Mouse (Mus musculus) heart, embryonic 13.5 days (tissue): Measurements from ENCODE around the gene Thap7. TPM values are rescaled to one million over a fixed set of nuclear protein-coding genes. Genes with fewer than 3 reads are reported as not detected.

Experiments
- ATAC-seq: fragments of 200-750 bp; cut with Nextera tagmentation; 2 replicates; pipeline ENCODE4 v1.8.0; 2017; ENCODE audit warnings: moderate TSS enrichment; ENCODE audit not compliant: insufficient number of reproducible peaks, low FRiP score, low TSS enrichment; ENCODE audit errors: extremely low read depth
- H3K27ac ChIP-seq: fragments of 300-500 bp; sonication (generic); replicated peaks from 2 replicates; pipeline ENCODE4 v1.5.1; 2015; ENCODE audit warnings: moderate library complexity, mild to moderate bottlenecking, inconsistent platforms
- H3K27me3 ChIP-seq: fragments of 300-500 bp; sonication (generic); replicated peaks from 2 replicates; pipeline ENCODE4 v1.6.1; 2015; ENCODE audit warnings: mild to moderate bottlenecking, inconsistent platforms
- H3K36me3 ChIP-seq: fragments of 300-500 bp; sonication (generic); 2 replicates; pipeline ENCODE4 v1.6.1; 2015; ENCODE audit warnings: mild to moderate bottlenecking, inconsistent platforms
- H3K4me1 ChIP-seq: fragments of 300-500 bp; sonication (generic); 2 replicates; pipeline ENCODE4 v1.6.1; 2015; ENCODE audit warnings: inconsistent platforms
- H3K4me2 ChIP-seq: fragments of 300-500 bp; sonication (generic); 2 replicates; pipeline ENCODE4 v1.6.1; 2015; ENCODE audit warnings: inconsistent platforms, mild to moderate bottlenecking, moderate library complexity
- H3K4me3 ChIP-seq: fragments of 300-500 bp; sonication (generic); 2 replicates; pipeline ENCODE4 v1.5.1; 2015; ENCODE audit warnings: moderate library complexity, mild to moderate bottlenecking, inconsistent platforms
- H3K9ac ChIP-seq: fragments of 300-500 bp; sonication (generic); 2 replicates; pipeline ENCODE4 v1.6.1; 2015; ENCODE audit warnings: inconsistent platforms, mild to moderate bottlenecking, moderate library complexity
- H3K9me3 ChIP-seq: fragments of 300-500 bp; sonication (generic); 2 replicates; pipeline ENCODE4 v1.6.1; 2016; ENCODE audit warnings: inconsistent platforms
- WGBS: fragments of 180-500 bp; shearing (Covaris S2); methylation state at CpG from one replicate; pipeline ENCODE4 v1.1.7; 2015; ENCODE audit warnings: mixed read lengths; 5-methylcytosine and 5-hydroxymethylcytosine counted together
- polyA plus RNA-seq: library from polyadenylated mRNA; unstranded; fragments of >200 nt; fragmentation: Nextera tagmentation; extraction: Ambion mirVana; gene quantifications from 2 replicates; pipeline ENCODE4 v1.2.1, GENCODE M21; 2015

Gene Thap7
- polyA plus RNA-seq, 1 experiment from 2014 or later = 35.4 TPM

DNA sequence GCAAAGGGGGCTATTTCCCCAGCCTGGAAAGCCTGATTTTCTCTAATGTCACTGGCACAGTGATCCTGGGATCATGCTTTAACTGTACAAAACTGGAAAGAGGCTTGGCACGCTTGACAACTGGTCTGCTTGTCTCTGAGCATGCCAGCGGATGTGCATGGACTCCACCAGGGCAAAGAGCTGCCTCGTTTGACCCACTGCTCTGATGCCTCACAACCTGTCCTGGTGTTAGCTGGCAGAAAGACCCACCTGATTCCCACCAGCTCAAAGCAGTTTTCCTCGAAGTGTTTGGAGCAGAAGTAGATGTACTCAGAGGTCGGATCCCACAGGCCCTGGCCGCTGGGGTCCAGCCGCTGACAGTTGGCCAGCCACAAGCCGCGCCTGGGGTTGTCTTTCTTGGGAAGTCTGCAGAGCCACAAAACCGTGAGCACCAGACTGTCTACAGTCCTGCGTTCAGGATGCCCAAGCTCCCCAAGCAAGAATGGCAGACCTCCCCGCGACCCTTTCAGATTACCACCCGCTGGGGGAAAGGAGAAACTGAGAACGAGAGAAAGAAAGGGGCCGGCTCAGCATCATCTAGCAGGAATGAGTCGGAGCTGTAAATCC is 852 bp downstream of the Thap7 start:
- ATAC-seq = no peak
- H3K4me3 ChIP-seq = peak overlapping the region; percentile 63
- H3K27me3 ChIP-seq = no peaks in the 10 kb centered on the region
- peak overlapping the region; percentile 93 for H3K27ac ChIP-seq
- H3K4me2 ChIP-seq = peak overlapping the region; percentile 94
- peaks cover 40% of the 10 kb centered on the region for H3K36me3 ChIP-seq
- no peaks in the 10 kb centered on the region for H3K9me3 ChIP-seq
- 16% methylated on average over 17 of the region's 17 CpGs for WGBS
- peaks cover 19% of the 10 kb centered on the region for H3K4me1 ChIP-seq
- H3K9ac ChIP-seq = peak overlapping the region; percentile 88

DNA sequence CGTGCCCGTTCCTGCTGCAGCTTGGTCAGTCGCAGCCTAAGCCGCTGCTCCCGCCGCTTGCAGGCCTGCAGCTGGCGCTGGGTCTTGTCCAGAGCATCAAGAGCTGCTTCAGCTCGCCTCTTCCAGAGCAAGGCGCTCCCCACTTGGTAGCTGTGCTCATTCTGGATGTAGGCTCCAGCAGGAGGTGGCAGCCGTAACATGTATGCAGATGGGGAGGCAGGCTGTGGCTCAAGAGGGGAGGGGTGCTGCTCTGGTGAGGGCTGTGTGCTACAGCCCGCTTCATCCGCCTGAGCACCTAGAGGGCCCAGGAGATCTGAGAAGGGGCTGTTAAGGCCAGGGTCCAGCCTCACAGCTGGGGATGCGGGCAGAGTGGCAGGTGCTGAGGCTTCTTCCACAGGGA is 2.7 kb downstream of the Thap7 start:
- Histone ChIP-seq H3K4me3 (no peak overlapping the region), H3K27me3 (no peaks in the 10 kb centered on the region), H3K9ac (no peak overlapping the region), H3K9me3 (no peaks in the 10 kb centered on the region), H3K27ac (no peak overlapping the region), H3K36me3 (peaks cover 56% of the 10 kb centered on the region), H3K4me1 (peaks cover 19% of the 10 kb centered on the region), H3K4me2 (no peak overlapping the region)
- WGBS = 89% methylated on average over 13 of the region's 13 CpGs
- no peak for ATAC-seq

DNA sequence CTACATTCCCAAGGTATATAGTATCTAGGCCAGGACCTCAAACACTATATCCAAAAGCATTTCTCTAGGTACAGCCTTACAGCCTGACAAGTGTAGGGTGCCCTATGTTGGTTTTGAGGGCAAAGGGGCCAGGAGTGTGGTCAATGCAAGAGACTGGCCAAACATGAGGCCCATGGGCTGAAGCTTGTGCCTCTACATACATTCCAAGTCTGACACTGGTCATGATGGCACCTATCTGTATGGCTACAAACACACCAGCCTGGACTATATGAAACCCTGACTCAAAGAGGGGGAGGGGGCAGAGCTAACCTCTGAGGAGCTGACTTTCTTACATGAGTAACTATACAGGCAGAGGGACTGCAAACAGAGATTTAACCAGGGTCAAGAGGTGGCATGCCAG is 3.3 kb downstream of the Thap7 start:
- Histone ChIP-seq H3K4me1 (peaks cover 19% of the 10 kb centered on the region), H3K4me3 (no peak overlapping the region), H3K9me3 (no peaks in the 10 kb centered on the region), H3K36me3 (peaks cover 63% of the 10 kb centered on the region), H3K9ac (no peak overlapping the region), H3K4me2 (no peak overlapping the region), H3K27ac (no peak overlapping the region), H3K27me3 (no peaks in the 10 kb centered on the region)
- no peak for ATAC-seq

DNA sequence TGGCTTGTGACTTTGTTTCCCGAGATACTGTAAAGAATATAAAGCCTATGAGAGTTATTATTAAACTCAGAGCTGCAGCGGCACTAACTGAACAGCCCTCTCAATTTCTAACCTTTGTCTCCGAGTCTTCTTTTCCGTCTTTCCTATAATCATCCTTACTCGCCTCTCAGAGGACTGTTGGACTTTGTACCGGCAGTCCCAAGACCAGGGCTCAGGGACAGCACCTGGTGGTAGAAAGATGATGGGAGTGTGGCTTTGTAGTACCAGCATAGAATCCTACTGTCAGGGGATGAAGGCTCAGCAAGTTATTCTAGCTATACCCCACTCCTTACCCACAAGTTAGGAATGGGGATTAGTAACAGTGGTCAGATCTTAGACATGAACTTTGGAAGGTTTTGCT is 4.7 kb downstream of the Thap7 start:
- no peak overlapping the region for H3K4me3 ChIP-seq
- peaks cover 77% of the 10 kb centered on the region for H3K36me3 ChIP-seq
- peaks cover 10% of the 10 kb centered on the region for H3K4me1 ChIP-seq
- no peak overlapping the region for H3K27ac ChIP-seq
- H3K27me3 ChIP-seq = no peaks in the 10 kb centered on the region
- WGBS = 91% methylated on average over 6 of the region's 6 CpGs
- ATAC-seq = no peak
- H3K9me3 ChIP-seq = no peaks in the 10 kb centered on the region
- H3K9ac ChIP-seq = no peak overlapping the region
- H3K4me2 ChIP-seq = no peak overlapping the region

DNA sequence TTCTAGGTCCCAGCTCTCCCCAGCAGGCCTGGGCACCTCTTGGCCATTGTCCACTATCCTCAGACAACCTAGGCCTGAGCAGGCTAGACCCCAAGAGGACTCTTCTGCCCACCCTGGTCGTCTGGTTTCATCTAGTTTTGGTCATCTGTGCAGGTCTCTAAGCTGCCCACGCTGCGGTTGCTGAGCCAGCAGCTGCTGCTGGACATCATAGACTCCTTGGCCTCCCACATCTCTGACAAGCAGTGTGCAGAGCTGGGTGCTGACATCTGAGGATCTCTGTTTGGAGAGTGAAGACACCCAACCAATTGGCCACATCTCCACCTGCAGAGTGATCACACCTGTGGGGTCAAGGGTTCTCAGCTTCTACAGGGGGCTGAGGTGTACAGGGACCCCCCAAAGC is 5.4 kb downstream of the Thap7 start:
- no peaks in the 10 kb centered on the region for H3K27me3 ChIP-seq
- no peak for ATAC-seq
- no peaks in the 10 kb centered on the region for H3K9me3 ChIP-seq
- peaks cover 84% of the 10 kb centered on the region for H3K36me3 ChIP-seq
- H3K4me1 ChIP-seq = peaks cover 10% of the 10 kb centered on the region
- WGBS = 80% methylated on average over 3 of the region's 3 CpGs
- no peak overlapping the region for H3K27ac ChIP-seq
- no peak overlapping the region for H3K9ac ChIP-seq
- H3K4me2 ChIP-seq = no peak overlapping the region
- H3K4me3 ChIP-seq = no peak overlapping the region

DNA sequence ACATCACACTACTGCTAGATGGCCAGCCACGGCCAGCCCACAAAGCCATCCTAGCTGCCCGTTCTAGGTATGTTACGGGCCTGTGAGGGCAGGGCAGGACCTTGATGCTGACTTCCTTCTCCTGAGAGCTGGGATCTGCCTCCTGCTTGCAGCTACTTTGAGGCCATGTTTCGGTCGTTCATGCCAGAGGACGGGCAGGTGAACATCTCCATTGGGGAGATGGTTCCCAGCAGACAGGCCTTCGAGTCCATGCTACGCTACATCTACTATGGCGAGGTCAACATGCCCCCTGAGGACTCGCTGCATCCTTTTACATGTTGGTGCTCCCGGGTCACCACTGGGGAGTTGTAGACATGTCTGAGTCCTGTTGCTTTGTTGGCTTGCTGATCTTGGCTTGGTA is 6.8 kb downstream of the Thap7 start:
- Histone ChIP-seq H3K27ac (no peak overlapping the region), H3K27me3 (no peaks in the 10 kb centered on the region), H3K4me1 (no peaks in the 10 kb centered on the region; the same call in 1 of the 2 replicates), H3K36me3 (peaks cover 97% of the 10 kb centered on the region), H3K9ac (no peak overlapping the region), H3K4me3 (no peak overlapping the region), H3K9me3 (no peaks in the 10 kb centered on the region), H3K4me2 (no peak overlapping the region)
- 91% methylated on average over 11 of the region's 11 CpGs for WGBS
- ATAC-seq = no peak

DNA sequence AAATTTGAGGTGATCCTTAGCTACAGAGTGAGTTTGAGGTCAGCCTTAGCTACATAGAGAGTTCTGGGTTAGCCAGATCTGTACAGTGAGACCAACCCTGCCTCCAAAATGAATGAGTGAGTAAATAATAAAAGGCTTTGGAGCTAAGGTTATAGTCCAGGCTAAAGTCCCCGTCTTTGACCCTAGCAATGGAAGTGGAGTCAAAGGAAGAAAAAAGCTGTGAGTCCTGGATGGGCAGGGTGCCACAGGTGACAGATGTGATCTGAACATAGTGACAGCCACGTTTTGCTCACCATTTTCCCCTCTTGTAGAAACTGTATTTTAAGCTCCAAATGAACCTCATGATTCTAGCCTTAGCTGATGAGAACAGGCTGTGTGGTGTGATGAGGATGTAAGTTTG is 12.0 kb downstream of the Thap7 start:
- no peak for ATAC-seq
- Histone ChIP-seq H3K36me3 (peaks cover 97% of the 10 kb centered on the region), H3K4me1 (no peaks in the 10 kb centered on the region), H3K4me3 (no peak overlapping the region), H3K27me3 (no peaks in the 10 kb centered on the region), H3K4me2 (no peak overlapping the region), H3K27ac (no peak overlapping the region), H3K9me3 (no peaks in the 10 kb centered on the region), H3K9ac (no peak overlapping the region)
- WGBS = 85% methylated on average over 2 of the region's 2 CpGs

DNA sequence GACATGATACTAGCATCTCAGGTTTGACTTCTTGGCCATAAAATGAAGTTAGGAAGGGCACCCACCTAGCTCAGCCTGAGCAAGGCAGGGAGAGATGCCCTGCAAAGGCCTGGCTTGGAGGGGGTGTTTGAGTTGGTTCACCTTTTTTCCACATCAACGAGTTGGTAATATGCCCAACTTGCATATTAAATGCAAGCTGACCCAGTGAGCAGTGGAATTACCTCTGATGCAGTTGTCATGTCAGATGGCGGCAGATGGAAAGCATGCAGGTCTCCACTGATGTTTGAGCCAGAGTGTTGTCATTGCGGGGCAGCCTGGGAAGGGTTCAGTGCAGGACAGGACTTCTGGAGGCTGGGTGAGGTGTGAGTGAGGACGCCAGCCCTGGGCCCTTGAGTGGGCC is 19.5 kb downstream of the Thap7 start:
- WGBS = 86% methylated on average over 4 of the region's 4 CpGs

DNA sequence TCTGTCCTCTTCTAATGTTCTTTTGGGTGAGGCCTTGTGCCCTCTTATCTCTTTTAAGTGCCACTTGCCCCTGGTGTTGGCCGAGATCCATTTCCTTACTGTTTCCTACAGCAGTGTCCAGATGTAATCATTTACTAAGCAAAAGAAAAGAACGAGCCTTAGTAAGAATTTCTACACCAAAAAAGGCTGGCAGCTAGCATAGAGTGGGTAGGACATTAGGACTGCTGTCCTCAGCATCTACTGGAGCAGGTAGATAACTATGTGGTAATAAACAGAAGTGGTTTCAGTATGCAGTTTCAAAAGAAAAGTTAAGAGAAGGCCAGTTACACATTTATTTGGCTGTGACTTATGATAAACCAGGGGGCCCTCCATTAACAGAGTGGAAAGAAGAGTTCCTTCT is 20.2 kb downstream of the Thap7 start:
- Histone ChIP-seq H3K9ac (peak overlapping the region; percentile 45), H3K27ac (no peak overlapping the region), H3K4me3 (no peak overlapping the region), H3K9me3 (no peaks in the 10 kb centered on the region), H3K36me3 (peaks cover 49% of the 10 kb centered on the region), H3K27me3 (peaks cover 12% of the 10 kb centered on the region; the same call in 1 of the 2 replicates), H3K4me1 (peaks cover 17% of the 10 kb centered on the region), H3K4me2 (peak overlapping the region; percentile 84; the same call in 1 of the 2 replicates)
- 59% methylated on average over 2 of the region's 2 CpGs for WGBS
- ATAC-seq = no peak

More for the DNA sequence above, 19.5 kb downstream of the Thap7 start:
- H3K4me3 ChIP-seq = no peak overlapping the region
- H3K4me2 ChIP-seq = no peak overlapping the region
- ATAC-seq = no peak
- H3K36me3 ChIP-seq = peaks cover 56% of the 10 kb centered on the region
- no peak overlapping the region for H3K27ac ChIP-seq
- H3K4me1 ChIP-seq = peaks cover 17% of the 10 kb centered on the region
- peaks cover 5% of the 10 kb centered on the region; the same call in 1 of the 2 replicates for H3K27me3 ChIP-seq
- H3K9ac ChIP-seq = no peak overlapping the region
- no peaks in the 10 kb centered on the region for H3K9me3 ChIP-seq

DNA sequence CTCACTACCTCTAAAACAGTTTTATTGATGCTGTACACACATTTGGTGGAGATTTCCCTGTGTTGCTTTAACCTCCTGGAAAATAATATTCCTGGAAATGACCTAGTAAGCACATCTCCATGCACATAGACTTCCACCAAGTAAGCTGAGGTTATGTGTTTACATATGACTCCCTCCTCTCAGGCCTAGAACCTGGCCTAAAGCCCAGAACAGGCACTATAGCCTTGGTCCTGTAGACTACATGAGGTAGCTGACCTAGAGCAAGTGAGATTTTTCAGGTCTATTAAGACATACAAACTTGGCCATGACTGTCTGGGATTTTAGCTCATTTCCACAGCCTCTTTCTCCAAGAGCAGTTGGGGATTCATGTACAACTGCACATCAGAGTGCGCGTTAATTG is 20.8 kb downstream of the Thap7 start:
- Histone ChIP-seq H3K4me1 (peaks cover 17% of the 10 kb centered on the region), H3K9ac (peak overlapping the region; percentile 90), H3K27me3 (peaks cover 17% of the 10 kb centered on the region), H3K27ac (no peak overlapping the region), H3K36me3 (peaks cover 44% of the 10 kb centered on the region), H3K4me3 (peak overlapping the region; percentile 76), H3K9me3 (no peaks in the 10 kb centered on the region), H3K4me2 (peak overlapping the region; percentile 84)
- no peak for ATAC-seq
- WGBS = 93% methylated on average over 2 of the region's 2 CpGs

DNA sequence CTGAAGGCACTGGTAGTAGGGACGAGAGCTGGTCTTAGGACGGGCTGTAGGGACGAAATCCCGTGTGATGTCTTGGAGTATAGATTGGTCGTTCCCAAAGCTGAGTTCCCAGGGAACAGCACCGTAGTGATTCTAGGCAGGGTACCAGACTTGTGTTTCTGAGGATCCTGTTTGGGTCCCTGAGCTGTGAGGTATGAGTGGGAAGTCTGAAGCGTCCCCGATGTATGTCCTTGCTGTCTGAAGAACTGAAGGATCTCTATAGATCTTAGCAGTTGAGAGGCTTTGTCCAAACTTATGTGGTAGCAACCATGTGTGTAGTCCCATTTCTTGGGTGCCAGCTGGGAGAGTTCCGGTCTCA is 21.7 kb downstream of the Thap7 start:
- ATAC-seq = no peak
- Histone ChIP-seq H3K36me3 (peaks cover 35% of the 10 kb centered on the region), H3K9ac (peak overlapping the region; percentile 90), H3K9me3 (no peaks in the 10 kb centered on the region), H3K4me3 (peak overlapping the region; percentile 76), H3K4me2 (peak overlapping the region; percentile 84), H3K4me1 (peaks cover 17% of the 10 kb centered on the region), H3K27me3 (peaks cover 26% of the 10 kb centered on the region), H3K27ac (peak overlapping the region; percentile 95; the same call in 1 of the 2 replicates)
- 8% methylated on average over 9 of the region's 9 CpGs for whole genome bisulfite sequencing

DNA sequence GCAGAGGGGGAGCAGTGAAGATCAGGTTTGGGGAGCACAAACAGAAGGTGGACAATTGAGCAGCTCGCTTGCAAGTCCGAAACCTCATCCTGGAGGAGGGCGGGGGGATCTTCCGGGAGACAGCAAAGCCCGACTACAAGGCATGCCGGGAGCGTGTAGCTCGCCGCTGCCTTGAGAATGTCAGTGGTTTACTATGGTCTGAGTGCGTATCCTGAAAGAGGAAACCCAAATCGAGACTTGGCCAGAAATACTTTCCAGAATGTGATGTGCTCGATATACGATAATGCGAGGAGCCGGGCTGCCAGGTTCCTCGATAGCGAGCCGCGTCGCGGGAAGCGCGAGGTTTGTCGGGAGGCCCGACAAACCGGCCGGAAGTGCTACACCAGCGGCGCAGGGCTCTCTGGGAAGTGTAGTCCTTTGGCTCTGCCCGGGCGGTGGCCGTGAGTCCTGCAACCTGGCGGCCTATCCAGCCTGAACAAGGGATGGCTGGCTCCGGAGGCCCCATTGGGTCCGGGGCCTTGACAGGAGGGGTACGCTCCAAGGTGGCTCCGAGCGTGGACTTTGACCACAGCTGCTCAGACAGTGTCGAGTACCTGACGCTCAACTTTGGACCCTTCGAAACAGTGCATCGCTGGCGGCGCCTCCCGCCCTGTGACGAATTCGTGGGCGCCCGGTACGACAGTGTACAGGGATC is 22.2 kb downstream of the Thap7 start, which contains the start of gene Lztr1:
TSS of gene Lztr1 (plus strand) at position 143 of the 694 bp plus-strand sequence.
- Histone ChIP-seq H3K27me3 (peaks cover 31% of the 10 kb centered on the region), H3K27ac (peak within 1 kb of the TSS; percentile 95), H3K4me2 (peak within 1 kb of the TSS; percentile 84), H3K4me1 (peaks cover 17% of the 10 kb centered on the region), H3K4me3 (peak within 1 kb of the TSS; percentile 76), H3K36me3 (peaks cover 30% of the 10 kb centered on the region), H3K9ac (peak within 1 kb of the TSS; percentile 90), H3K9me3 (no peaks in the 10 kb centered on the region)
- under 1% methylated on average over 50 of the region's 50 CpGs for WGBS
- peak; percentile 91 for ATAC-seq
